Mouse (Mus musculus) C2C12 (cell line): ENCODE data around the gene Sox5. TPM values are rescaled to one million over a fixed set of nuclear protein-coding genes. Genes with fewer than 3 reads are reported as not detected.

Experiments used
- H3K27me3 ChIP-seq: one replicate; pipeline ENCODE4 v1.6.1; 2011; ENCODE audit not compliant: control insufficient read depth, insufficient read depth, insufficient read length
- H3K36me3 ChIP-seq: one replicate; pipeline ENCODE4 v1.6.1; 2011; ENCODE audit not compliant: control insufficient read depth, insufficient read depth
- H3K4me3 ChIP-seq: one replicate; pipeline ENCODE4 v1.5.1; 2011; ENCODE audit warnings: mild to moderate bottlenecking, control low read depth; ENCODE audit not compliant: poor library complexity, insufficient read depth, severe bottlenecking
- H3K79me2 ChIP-seq: one replicate; pipeline ENCODE4 v1.6.1; 2011; ENCODE audit not compliant: control insufficient read depth, insufficient read depth
- H3K79me3 ChIP-seq: one replicate; pipeline ENCODE4 v1.6.1; 2011; ENCODE audit warnings: low read depth, control low read depth
- H3ac ChIP-seq: one replicate; pipeline ENCODE3; 2011; ENCODE audit warnings: low read depth; ENCODE audit not compliant: control insufficient read depth, insufficient read length
- CEBPB ChIP-seq: IDR thresholded peaks from one replicate; pipeline ENCODE4 v1.6.1; 2011; ENCODE audit warnings: low read depth, mild to moderate bottlenecking, control low read depth, moderate library complexity
- CTCF ChIP-seq: IDR thresholded peaks from one replicate; pipeline ENCODE4 v1.5.1; 2011; ENCODE audit not compliant: control insufficient read depth, insufficient read depth, insufficient read length
- FOSL1 ChIP-seq: IDR thresholded peaks from one replicate; pipeline ENCODE4 v1.8.0; 2011; ENCODE audit warnings: mild to moderate bottlenecking, low read length; ENCODE audit not compliant: poor library complexity, insufficient read depth, severe bottlenecking
- MAX ChIP-seq: IDR thresholded peaks from one replicate; pipeline ENCODE4 v1.6.1; 2011; ENCODE audit warnings: mild to moderate bottlenecking, control low read depth
- MYOD1 ChIP-seq: IDR thresholded peaks from one replicate; pipeline ENCODE4 v1.6.1; 2011; ENCODE audit warnings: low read depth; ENCODE audit not compliant: control insufficient read depth, insufficient read length
- MYOG ChIP-seq: IDR thresholded peaks from one replicate; pipeline ENCODE4 v1.6.1; 2011; ENCODE audit not compliant: control insufficient read depth, insufficient read length; ENCODE audit errors: extremely low read depth
- USF1 ChIP-seq: IDR thresholded peaks from one replicate; pipeline ENCODE4 v1.6.1; 2011; ENCODE audit warnings: low read depth, mild to moderate bottlenecking, control low read depth, moderate library complexity
- polyA plus RNA-seq: library from polyadenylated mRNA; unstranded; fragments of >200 nt; fragmentation: generic; extraction: Trizol; gene quantifications from one replicate; pipeline ENCODE4 v1.2.1, GENCODE M21; 2012; ENCODE audit warnings: missing spikeins

Gene Sox5
- polyA plus RNA-seq, 1 experiment: 0.07 TPM

DNA sequence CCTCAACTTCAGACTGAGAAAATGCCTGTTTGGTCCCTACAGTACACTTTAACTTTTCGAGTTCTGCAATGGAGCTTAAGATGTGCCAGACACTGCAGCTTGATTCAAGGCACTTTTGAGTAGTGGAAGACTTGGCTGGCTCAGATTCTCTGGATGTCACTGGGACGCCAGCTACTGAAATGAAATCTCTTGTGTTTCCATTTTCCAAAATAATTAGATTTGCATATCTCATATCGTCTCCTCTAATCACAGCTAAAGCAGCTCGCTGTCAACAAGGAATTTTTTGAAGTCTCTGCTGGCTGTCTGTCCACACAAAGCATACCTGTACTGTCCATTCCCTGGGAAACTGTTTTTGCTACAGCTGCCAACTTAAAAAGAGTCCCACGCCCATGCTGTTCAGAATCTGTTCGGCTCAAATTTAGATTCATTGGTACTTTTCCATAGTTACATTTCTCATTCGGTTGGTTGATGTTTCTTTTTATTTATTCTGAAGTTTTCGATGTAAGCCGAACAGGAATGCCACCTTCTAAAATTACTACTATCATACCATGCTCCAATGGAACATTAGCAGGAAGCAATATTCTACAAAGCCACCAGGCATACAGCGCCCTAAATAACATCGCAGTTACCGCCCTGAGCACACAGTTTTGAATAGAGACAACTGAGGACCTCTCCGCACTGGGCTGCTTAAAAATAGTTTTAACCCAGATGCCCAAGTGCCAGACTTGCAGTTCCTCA, 28.4 kb downstream of the Sox5 start:
- Histone ChIP-seq H3K27me3 (no peaks in the 10 kb centered on the region), H3K79me2 (no peaks in the 10 kb centered on the region), H3K36me3 (no peaks in the 10 kb centered on the region), H3K4me3 (no peak overlapping the region), H3ac (no peak overlapping the region), H3K79me3 (no peaks in the 10 kb centered on the region)
- no peak for TF ChIP-seq MYOG
- no peak for TF ChIP-seq CTCF
- no peak for TF ChIP-seq CEBPB
- no peak for TF ChIP-seq MYOD1
- no peak for TF ChIP-seq USF1
- no peak for TF ChIP-seq MAX

DNA sequence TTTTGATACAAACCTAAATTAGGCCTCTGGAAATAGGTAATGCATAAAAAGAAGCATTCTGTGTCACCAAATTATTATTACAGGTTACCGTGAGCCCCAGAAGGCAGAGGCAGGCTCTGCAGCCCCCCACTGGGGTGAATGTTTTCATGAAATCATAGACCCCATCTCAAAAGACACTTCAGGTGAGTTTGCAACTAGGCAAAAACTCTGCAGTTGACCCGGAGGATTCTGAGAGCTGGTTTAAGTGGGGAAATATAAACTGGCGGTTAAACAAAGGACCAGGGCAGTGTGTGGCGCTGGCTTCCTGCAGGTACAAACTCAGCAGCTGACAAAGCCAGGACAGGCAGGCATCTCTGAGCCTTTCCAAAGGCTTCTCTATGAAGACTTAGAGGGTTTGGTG, 30.2 kb downstream of the Sox5 start:
- Histone ChIP-seq H3K79me2 (no peaks in the 10 kb centered on the region), H3K4me3 (no peak overlapping the region), H3K27me3 (no peaks in the 10 kb centered on the region), H3ac (no peak overlapping the region), H3K36me3 (no peaks in the 10 kb centered on the region), H3K79me3 (no peaks in the 10 kb centered on the region)
- TF ChIP-seq CTCF (no peak), USF1 (no peak), MYOD1 (no peak), FOSL1 (no peak), CEBPB (no peak), MAX (no peak), MYOG (no peak)

DNA sequence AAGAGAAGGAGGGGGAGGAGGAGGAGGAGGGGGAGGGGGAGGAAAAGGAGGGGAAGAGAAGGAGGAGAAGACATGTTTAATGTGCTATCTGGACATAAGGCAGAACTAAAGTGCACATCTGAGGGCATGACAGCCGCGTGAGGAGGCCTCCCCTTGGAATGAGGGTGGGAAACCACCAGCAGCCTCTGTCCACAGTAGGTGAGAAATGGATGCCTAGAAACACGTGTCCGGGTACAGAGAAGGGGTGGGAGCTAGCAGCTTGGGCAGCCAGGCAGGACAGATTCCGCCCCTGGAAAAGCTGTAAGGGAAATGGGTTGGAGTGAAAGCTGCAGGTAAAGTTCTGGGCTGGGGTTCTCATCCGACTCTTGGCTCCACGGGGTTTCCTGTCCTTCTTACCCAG, 31.6 kb downstream of the Sox5 start:
- no peaks in the 10 kb centered on the region for H3K36me3 ChIP-seq
- no peaks in the 10 kb centered on the region for H3K27me3 ChIP-seq
- no peaks in the 10 kb centered on the region for H3K79me3 ChIP-seq
- TF ChIP-seq CEBPB (no peak), USF1 (no peak), MYOD1 (no peak)
- no peak overlapping the region for H3K4me3 ChIP-seq
- H3K79me2 ChIP-seq: no peaks in the 10 kb centered on the region
- no peak overlapping the region for H3ac ChIP-seq

DNA sequence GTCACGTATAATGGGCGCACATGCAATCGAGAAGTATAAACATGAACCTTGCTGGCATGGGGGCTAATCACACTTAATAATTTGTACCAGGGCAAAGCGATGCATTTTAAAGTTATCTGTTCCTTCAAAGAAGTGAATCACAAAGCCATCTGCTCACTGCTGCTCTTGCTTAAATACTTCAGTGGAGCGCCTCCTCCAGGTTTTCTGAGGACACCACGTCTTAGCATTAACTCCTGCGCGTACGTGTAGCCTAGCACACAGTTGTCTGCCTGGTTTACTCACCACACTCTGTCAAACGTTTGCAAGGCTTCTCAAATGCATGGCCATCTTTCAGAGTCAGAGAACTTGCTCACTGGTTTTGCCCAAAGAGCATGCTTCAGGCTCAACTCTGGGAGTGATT, 35.3 kb downstream of the Sox5 start:
- no peaks in the 10 kb centered on the region for H3K79me2 ChIP-seq
- TF ChIP-seq CEBPB (no peak), USF1 (no peak), MYOG (no peak), CTCF (no peak), MAX (no peak), FOSL1 (no peak), MYOD1 (no peak)

DNA sequence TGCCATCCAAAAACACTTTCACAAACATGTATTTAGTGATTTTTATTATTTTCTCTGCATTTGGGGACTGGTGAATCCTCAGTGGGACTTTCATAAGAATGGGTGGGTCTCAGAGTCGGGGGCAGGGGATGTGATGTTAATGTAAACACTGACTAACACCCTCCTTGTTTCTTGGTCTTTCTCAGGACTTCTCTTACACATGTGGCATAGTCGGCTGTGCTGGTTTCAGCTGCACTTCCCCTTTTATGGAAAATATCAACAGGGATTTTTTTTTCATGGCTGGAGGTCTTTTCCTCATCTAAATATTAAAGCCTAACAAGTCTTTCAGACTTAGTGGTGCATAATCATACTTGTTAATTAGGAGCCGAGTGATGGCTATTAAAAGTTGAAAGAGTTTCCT, 39.2 kb downstream of the Sox5 start:
- H3K79me3 ChIP-seq: no peaks in the 10 kb centered on the region

More for the DNA sequence above, 35.3 kb downstream of the Sox5 start:
- Histone ChIP-seq H3K79me3 (no peaks in the 10 kb centered on the region), H3K36me3 (no peaks in the 10 kb centered on the region), H3ac (no peak overlapping the region), H3K27me3 (no peaks in the 10 kb centered on the region), H3K4me3 (no peak overlapping the region)

DNA sequence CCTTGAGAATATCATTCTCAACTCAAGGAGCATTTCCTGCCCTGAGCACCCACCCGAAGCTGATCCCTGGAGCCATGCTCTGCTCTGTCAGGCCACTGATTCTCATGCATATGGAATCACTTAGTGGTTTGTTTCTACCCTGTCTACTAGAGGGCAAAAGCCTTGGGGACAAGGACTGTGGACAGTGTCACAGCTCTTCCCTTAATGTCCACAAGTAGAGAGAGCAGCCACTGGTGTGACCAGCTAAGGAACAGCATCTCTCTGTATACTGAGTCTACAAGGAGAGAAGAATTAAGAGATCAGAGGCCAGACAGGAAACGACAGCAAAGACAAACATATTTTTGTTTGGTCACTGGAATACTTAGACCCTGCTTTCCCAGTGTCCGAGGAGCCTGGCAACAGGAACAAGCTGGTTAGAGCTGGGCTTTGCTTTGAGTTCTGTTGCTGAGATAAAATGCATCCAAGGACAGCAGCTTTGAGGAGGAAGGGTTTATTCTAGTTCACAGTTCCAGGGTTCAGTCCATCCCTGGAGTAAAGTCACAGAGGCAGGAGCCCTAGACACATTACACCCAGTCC, 40.6 kb downstream of the Sox5 start:
- Histone ChIP-seq H3K79me3 (no peaks in the 10 kb centered on the region), H3K36me3 (no peaks in the 10 kb centered on the region), H3ac (no peak overlapping the region), H3K79me2 (no peaks in the 10 kb centered on the region), H3K4me3 (no peak overlapping the region), H3K27me3 (no peaks in the 10 kb centered on the region)
- TF ChIP-seq FOSL1: no peak
- TF ChIP-seq MYOD1: no peak
- TF ChIP-seq MYOG: no peak
- no peak for TF ChIP-seq CEBPB
- TF ChIP-seq USF1: no peak
- no peak for TF ChIP-seq MAX
- TF ChIP-seq CTCF: no peak

More for the DNA sequence above, 39.2 kb downstream of the Sox5 start:
- no peaks in the 10 kb centered on the region for H3K36me3 ChIP-seq
- no peak overlapping the region for H3ac ChIP-seq
- H3K4me3 ChIP-seq: no peak overlapping the region
- no peaks in the 10 kb centered on the region for H3K79me2 ChIP-seq
- H3K27me3 ChIP-seq: no peaks in the 10 kb centered on the region
- TF ChIP-seq MYOD1 (no peak), CTCF (no peak), MYOG (no peak), MAX (no peak), USF1 (no peak), CEBPB (no peak), FOSL1 (no peak)
